28 mouse cellular contexts compared by ENCODE assay signal in genomic region chr2:134901521-134901920, GRCm38 (mm10).
DNase-seq lines count a peak whose midpoint lies in the region; ATAC-seq and TF ChIP-seq lines count a peak whose summit lies in the region.
"Had no signal": no experiment of that assay in that cellular context is flagged by ENCODE, and none has a peak within 500 bp of the region (broad histone marks: within the 10 kb centered on the region; RNA-seq: fewer than 3 reads in every experiment).

No protein-coding gene starts in this region.

- H3K9ac ChIP-seq in heart, adult 2 months (ENCODE audit: low read depth, low read length) = no peak overlapping the region
- H3K9ac ChIP-seq in midbrain, postnatal 0 days (replicated peaks; ENCODE audit: low read length, poor library complexity, severe bottlenecking) = no peak overlapping the region
- no peak overlapping the region for H3K9ac ChIP-seq in midbrain, embryonic 16.5 days (ENCODE audit: low read depth, low read length)
- H3K9ac ChIP-seq: forebrain, embryonic 12.5 days; heart, embryonic 12.5 days; hindbrain, embryonic 13.5 days; limb, embryonic 15.5 days; liver, embryonic 14.5 days had no signal

- H3K4me2 ChIP-seq in midbrain, postnatal 0 days (ENCODE audit: low read depth, low read length, poor library complexity, severe bottlenecking) = no peak overlapping the region
- no peak overlapping the region for H3K4me2 ChIP-seq in midbrain, embryonic 16.5 days (ENCODE audit: low read length)
- H3K4me2 ChIP-seq: forebrain, embryonic 12.5 days; heart, embryonic 12.5 days; hindbrain, embryonic 13.5 days; limb, embryonic 15.5 days had no signal

- no peak for DNase-seq in heart, adult 2 months
- no peak for DNase-seq in heart, adult 9 months (ENCODE audit: low spot score in 2 of 2)
- DNase-seq in layer of hippocampus, adult 2 months (ENCODE audit: low spot score in 2 of 2) = no peak
- DNase-seq in layer of hippocampus, postnatal 14 days (ENCODE audit: low spot score in 2 of 2) = no peak
- no peak for DNase-seq in midbrain, postnatal 0 days (ENCODE audit: low spot score)
- DNase-seq in urinary bladder, postnatal 4 days (ENCODE audit: low spot score in 2 of 2) = no peak
- DNase-seq: adrenal gland, postnatal 36 days; cerebellum, adult 18-20 months; cerebellum, postnatal 10 days; gastrocnemius, postnatal 14 days; heart, adult 11 months; heart, postnatal 4 days; kidney, adult 11 months; kidney, postnatal 14 days; midbrain, embryonic 14.5 days; right cerebral cortex, postnatal 25 days; spleen, adult 18-20 months; thymus, adult 18-20 months; thymus, postnatal 25 days had no signal

- no peaks in the 10 kb centered on the region for H3K79me2 ChIP-seq in heart, adult 2 months (replicated peaks; ENCODE audit: control insufficient read depth, insufficient read depth, low read length)

- no peak for TF ChIP-seq EP300 in heart, adult 2 months (IDR thresholded peaks at IDR 0.05; ENCODE audit: insufficient read depth, low read depth, low read length)

- H3K27me3 ChIP-seq in heart, adult 2 months (ENCODE audit: control insufficient read depth, insufficient read depth, low read length) = no peaks in the 10 kb centered on the region
- no peaks in the 10 kb centered on the region for H3K27me3 ChIP-seq in midbrain, postnatal 0 days (ENCODE audit: insufficient read depth, low read length)
- H3K27me3 ChIP-seq in midbrain, embryonic 16.5 days (ENCODE audit: control insufficient read depth, insufficient read depth, low read depth, low read length) = no peaks in the 10 kb centered on the region
- H3K27me3 ChIP-seq: forebrain, embryonic 12.5 days; heart, embryonic 12.5 days; hindbrain, embryonic 13.5 days; limb, embryonic 15.5 days had no signal

- 86% methylated on average over 2 of the region's 2 CpGs for WGBS in heart, adult 2 months
- 88% methylated on average over 2 of the region's 2 CpGs for whole genome bisulfite sequencing in midbrain, postnatal 0 days
- 89% methylated on average over 2 of the region's 2 CpGs for WGBS in midbrain, embryonic 16.5 days

- no peak for ATAC-seq in midbrain, postnatal 0 days (ENCODE audit: low FRiP score)
- ATAC-seq in midbrain, embryonic 16.5 days = no peak

- no peaks in the 10 kb centered on the region for H3K9me3 ChIP-seq in midbrain, postnatal 0 days (ENCODE audit: low read length)
- no peaks in the 10 kb centered on the region for H3K9me3 ChIP-seq in midbrain, embryonic 16.5 days (replicated peaks; ENCODE audit: control insufficient read depth, low read length, poor library complexity, severe bottlenecking)
- H3K9me3 ChIP-seq: forebrain, embryonic 12.5 days; heart, embryonic 12.5 days; hindbrain, embryonic 13.5 days; limb, embryonic 10.5 days; limb, embryonic 15.5 days had no signal

- no peaks in the 10 kb centered on the region for H3K36me3 ChIP-seq in heart, adult 2 months (ENCODE audit: control insufficient read depth, insufficient read depth, low read length)
- H3K36me3 ChIP-seq in midbrain, postnatal 0 days (ENCODE audit: insufficient read depth, low read length) = no peaks in the 10 kb centered on the region
- no peaks in the 10 kb centered on the region for H3K36me3 ChIP-seq in midbrain, embryonic 16.5 days (ENCODE audit: control insufficient read depth, insufficient read depth, low read length)
- H3K36me3 ChIP-seq: forebrain, embryonic 12.5 days; heart, embryonic 12.5 days; hindbrain, embryonic 13.5 days; limb, embryonic 10.5 days; limb, embryonic 15.5 days had no signal

- H3K4me3 ChIP-seq in heart, adult 2 months = no peak overlapping the region
- no peak overlapping the region for H3K4me3 ChIP-seq in layer of hippocampus, adult 2 months
- no peak overlapping the region for H3K4me3 ChIP-seq in midbrain, postnatal 0 days (ENCODE audit: low read depth, low read length)
- H3K4me3 ChIP-seq in midbrain, embryonic 16.5 days (ENCODE audit: low read depth, low read length) = no peak overlapping the region
- H3K4me3 ChIP-seq: erythroblast, embryonic 14.5 days; forebrain, embryonic 12.5 days; heart, embryonic 12.5 days; hindbrain, embryonic 13.5 days; limb, embryonic 10.5 days; limb, embryonic 15.5 days had no signal

- peak; percentile 34 for TF ChIP-seq CTCF in heart, adult 2 months (IDR thresholded peaks at IDR 0.05)
- TF ChIP-seq CTCF in layer of hippocampus, adult 2 months (conservative IDR thresholded peaks at IDR 0.05) = peak; percentile 47
- TF ChIP-seq CTCF in midbrain, postnatal 0 days (IDR thresholded peaks at IDR 0.05) = peak; percentile 22; the same call in 1 of the 2 replicates

- H3K27ac ChIP-seq in heart, adult 2 months = no peak overlapping the region
- H3K27ac ChIP-seq in layer of hippocampus, adult 2 months = no peak overlapping the region
- H3K27ac ChIP-seq in midbrain, postnatal 0 days (ENCODE audit: low read depth, low read length) = no peak overlapping the region
- no peak overlapping the region for H3K27ac ChIP-seq in midbrain, embryonic 16.5 days (ENCODE audit: low read length)
- H3K27ac ChIP-seq: forebrain, embryonic 12.5 days; hindbrain, embryonic 13.5 days; limb, embryonic 10.5 days; limb, embryonic 15.5 days; liver, embryonic 14.5 days; macrophage had no signal

- intact Hi-C loops in heart, adult 2 months (cut with DNase I) = no loop called here

- H3K4me1 ChIP-seq in heart, adult 2 months (ENCODE audit: control insufficient read depth, insufficient read depth, low read length) = no peaks in the 10 kb centered on the region
- no peaks in the 10 kb centered on the region for H3K4me1 ChIP-seq in midbrain, postnatal 0 days (ENCODE audit: insufficient read depth, low read length)
- no peaks in the 10 kb centered on the region for H3K4me1 ChIP-seq in midbrain, embryonic 16.5 days (ENCODE audit: control insufficient read depth, insufficient read depth, low read length)
- H3K4me1 ChIP-seq: forebrain, embryonic 12.5 days; heart, embryonic 12.5 days; hindbrain, embryonic 13.5 days; limb, embryonic 10.5 days; limb, embryonic 15.5 days had no signal

- TF ChIP-seq POLR2A in heart, adult 2 months (IDR thresholded peaks at IDR 0.05; ENCODE audit: insufficient read depth, low read depth, low read length) = no peak
